Mouse (Mus musculus) heart, adult 11 months (tissue): ENCODE measurements at regions not wholly inside any gene's neighbourhood (a gene's known extent, or its start where the extent isn't known, plus 50 kb on each side); places are given as distances from the start of the nearest gene placed in this dataset.

Source experiments
- DNase-seq: peaks from one replicate; pipeline ENCODE4 v3.0.0; 2022

DNA sequence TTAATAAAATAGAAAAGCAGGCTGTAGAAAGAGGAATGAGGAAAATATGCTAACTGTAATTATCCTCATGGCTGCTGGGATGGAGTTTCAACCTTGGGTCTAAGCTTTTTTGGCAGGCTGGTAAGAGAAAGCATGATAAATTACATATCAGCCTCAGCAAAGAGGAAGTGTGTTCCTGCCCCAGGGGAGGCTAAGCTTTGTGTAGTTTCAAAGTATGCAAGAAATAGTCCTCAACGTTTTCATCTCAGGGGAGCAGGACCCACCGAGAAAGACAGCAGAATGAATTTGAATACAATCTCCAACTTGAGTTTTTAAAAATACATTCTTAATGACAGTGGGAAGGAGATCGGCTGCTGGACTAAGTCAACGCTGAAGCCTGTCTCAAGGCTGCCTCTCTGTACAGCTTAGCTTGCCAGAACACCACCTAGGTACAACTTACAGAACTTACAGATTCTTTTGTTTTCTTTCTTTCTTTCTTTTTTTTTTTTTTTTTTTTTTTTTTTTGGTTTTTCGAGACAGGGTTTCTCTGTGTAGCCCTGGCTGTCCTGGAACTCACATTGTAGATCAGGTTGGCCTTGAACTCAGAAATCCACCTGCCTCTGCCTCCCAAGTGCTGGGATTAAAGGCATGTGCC, 61.3 kb upstream of the Tbc1d5 start:
- DNase-seq: no peak

DNA sequence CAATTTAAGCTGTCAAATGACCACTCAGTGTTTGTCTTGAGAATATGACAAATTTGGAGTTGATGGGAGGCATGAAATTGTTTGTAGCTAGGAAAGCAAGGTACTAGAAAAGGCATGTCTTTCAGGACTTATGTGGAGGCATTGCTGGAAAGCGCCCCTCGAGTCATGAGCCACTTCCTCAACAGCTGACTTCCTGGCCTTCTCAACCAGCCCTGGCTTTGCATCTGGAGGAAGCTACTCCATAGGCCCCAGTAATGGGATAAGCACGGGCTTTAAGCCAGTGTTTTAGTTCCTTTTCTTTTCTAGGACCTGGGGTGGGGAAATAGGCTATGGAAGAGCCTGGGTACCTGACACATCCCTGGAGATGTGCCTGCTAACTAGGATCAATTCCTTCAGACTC, 60.3 kb upstream of the Tbc1d5 start:
- DNase-seq: peak; percentile 92
